Mouse (Mus musculus) G1E (cell line): ENCODE data around the gene Esrrb.

ENCODE experiments used
- CTCF ChIP-seq: IDR thresholded peaks from 2 replicates; pipeline ENCODE4 v1.5.1; 2012; ENCODE audit warnings: low read depth, low read length, inconsistent platforms, mixed read lengths
- GATA1 ChIP-seq: IDR thresholded peaks from 2 replicates; pipeline ENCODE4 v1.6.1; 2012; ENCODE audit warnings: borderline replicate concordance, low read length, inconsistent platforms, mixed read lengths
- GATA2 ChIP-seq: IDR thresholded peaks from 2 replicates; pipeline ENCODE4 v1.6.1; 2012; ENCODE audit warnings: low read depth, low read length, inconsistent platforms, borderline replicate concordance
- TAL1 ChIP-seq: conservative IDR thresholded peaks from 2 replicates; pipeline ENCODE4 v1.6.1; 2012; ENCODE audit warnings: low read depth, low read length, inconsistent platforms, mixed read lengths

DNA sequence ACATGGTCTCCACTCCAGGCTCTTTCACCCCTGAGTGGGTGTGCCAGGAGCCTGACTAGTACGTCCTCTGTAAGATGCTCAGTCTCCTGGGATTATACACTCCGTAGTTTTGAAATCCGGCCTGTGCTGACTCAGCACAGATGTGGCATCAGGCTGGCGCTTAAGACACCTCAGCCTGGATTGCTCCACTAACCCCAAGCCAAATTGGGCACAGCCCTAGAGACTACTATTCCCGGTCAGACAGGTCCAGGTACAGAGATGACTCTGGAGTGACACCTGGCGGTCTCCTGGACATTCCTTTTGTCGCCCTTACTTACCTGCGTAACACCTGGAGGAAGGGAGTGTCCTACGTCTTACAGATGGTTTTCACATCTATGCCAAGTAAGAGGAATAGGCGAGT is 146.8 kb downstream of the Esrrb start:
- TF ChIP-seq CTCF = no peak
- TF ChIP-seq TAL1 = no peak
- no peak for TF ChIP-seq GATA1
- TF ChIP-seq GATA2 = no peak
